Mouse (Mus musculus) kidney, adult 10 weeks (tissue): ENCODE measurements around the gene Arl4c. TPM values are rescaled to one million over a fixed set of nuclear protein-coding genes. Genes with fewer than 3 reads are reported as not detected.

Experiments
- polyA plus RNA-seq: library from polyadenylated mRNA; stranded (reverse); fragments of 350-450 nt; fragmentation: Illumina TruSeq; extraction: RNeasy Lipid Tissue Mini Kit (QIAGEN cat#74804); gene quantifications from one replicate; pipeline ENCODE4 v1.2.3, GENCODE M21; 2014; ENCODE audit warnings: low read depth, low replicate concordance

Gene Arl4c
- polyA plus RNA-seq, result 7.2 TPM

GRCm38 (mm10) chr1:88701870-88702661 is at the start of gene Arl4c:
Arl4c (minus strand) TSS chr1:88702221.

Other genes starting within 250 kb of the Arl4c start
- not detected for gene Glrp1, start 192.2 kb downstream of the Arl4c start, polyA plus RNA-seq